Mouse (Mus musculus) small intestine, adult 2 months (tissue): Measurements from ENCODE around the gene Tube1. TPM values are rescaled to one million over a fixed set of nuclear protein-coding genes. Genes with fewer than 3 reads are reported as not detected.
"Not testable (repeated sequence)": the region's sequence is repeated elsewhere in the genome, so short reads cannot be mapped to it uniquely, and the experiment has no call there.

ENCODE experiments used
- H3K27ac ChIP-seq: fragments of 200-500 bp; 2 replicates; pipeline ENCODE4 v1.5.1; 2012; ENCODE audit warnings: low read depth, low read length, control low read depth, inconsistent platforms; ENCODE audit not compliant: insufficient read depth
- H3K27me3 ChIP-seq: fragments of 200-500 bp; 2 replicates; pipeline ENCODE4 v1.6.1; 2012; ENCODE audit warnings: mild to moderate bottlenecking, moderate library complexity, low read length, inconsistent platforms; ENCODE audit not compliant: control insufficient read depth, insufficient read depth
- H3K36me3 ChIP-seq: fragments of 200-500 bp; 2 replicates; pipeline ENCODE4 v1.6.1; 2012; ENCODE audit warnings: mild to moderate bottlenecking, low read length, control low read depth, inconsistent platforms; ENCODE audit not compliant: control insufficient read depth, insufficient read depth
- H3K4me1 ChIP-seq: fragments of 200-500 bp; 2 replicates; pipeline ENCODE4 v1.6.1; 2012; ENCODE audit warnings: low read length, inconsistent platforms, mixed read lengths; ENCODE audit not compliant: control insufficient read depth, insufficient read depth, insufficient read length
- H3K4me3 ChIP-seq: fragments of 200-500 bp; 2 replicates; pipeline ENCODE4 v1.5.1; 2012; ENCODE audit warnings: low read depth, mild to moderate bottlenecking, control low read depth, inconsistent platforms, low read length, moderate library complexity
- CTCF ChIP-seq: fragments of 200-500 bp; IDR thresholded peaks from 2 replicates; pipeline ENCODE4 v1.5.1; 2012; ENCODE audit warnings: low read depth, mild to moderate bottlenecking, control low read depth, inconsistent platforms, low read length, moderate library complexity, mixed read lengths; ENCODE audit not compliant: insufficient replicate concordance, insufficient read length; ENCODE audit errors: extremely low read depth
- POLR2A ChIP-seq: fragments of 200-500 bp; IDR thresholded peaks from 2 replicates; pipeline ENCODE4 v1.6.1; 2012; ENCODE audit warnings: low read depth, mild to moderate bottlenecking, control low read depth, inconsistent platforms, low read length, moderate library complexity
- WGBS: fragments of 180-500 bp; shearing (Covaris S2); methylation state at CpG from one replicate; pipeline ENCODE4 v1.1.7; 2018; 5-methylcytosine and 5-hydroxymethylcytosine counted together
- polyA plus RNA-seq: library from polyadenylated mRNA; depleted of rRNA; stranded (reverse); fragments of >200 nt; gene quantifications from 2 replicates; pipeline ENCODE4 v1.2.3, GENCODE M21; 2012; rRNA removed

Tube1 gene
- polyA plus RNA-seq, 1 experiment = 1.6 TPM

DNA sequence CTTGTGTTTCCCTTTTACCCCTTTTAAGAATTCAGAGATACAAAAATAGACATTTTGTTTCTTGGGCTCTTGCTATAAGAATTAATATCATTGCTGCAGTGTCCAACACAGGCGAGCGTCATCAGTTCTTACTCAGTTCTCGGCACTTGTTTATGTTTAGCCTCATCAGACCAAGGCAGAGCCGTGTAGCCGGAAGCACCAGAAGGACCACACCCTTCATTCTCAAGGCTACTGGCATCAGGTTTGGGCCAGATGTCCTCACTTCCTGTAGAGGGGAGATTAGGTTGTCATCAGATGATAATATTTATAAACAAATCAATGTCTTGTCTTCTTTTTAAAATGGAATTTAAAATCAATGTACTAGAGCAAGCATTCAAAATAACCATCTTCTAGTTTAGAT is 43.2 kb downstream of the Tube1 start:
- no peaks in the 10 kb centered on the region for H3K27me3 ChIP-seq
- no peak overlapping the region for H3K27ac ChIP-seq
- H3K36me3 ChIP-seq = no peaks in the 10 kb centered on the region
- H3K4me1 ChIP-seq = peaks cover 3% of the 10 kb centered on the region; the same call in 1 of the 2 replicates
- no peak for TF ChIP-seq CTCF
- no peak for TF ChIP-seq POLR2A
- 71% methylated on average over 5 of the region's 5 CpGs for WGBS
- no peak overlapping the region for H3K4me3 ChIP-seq

DNA sequence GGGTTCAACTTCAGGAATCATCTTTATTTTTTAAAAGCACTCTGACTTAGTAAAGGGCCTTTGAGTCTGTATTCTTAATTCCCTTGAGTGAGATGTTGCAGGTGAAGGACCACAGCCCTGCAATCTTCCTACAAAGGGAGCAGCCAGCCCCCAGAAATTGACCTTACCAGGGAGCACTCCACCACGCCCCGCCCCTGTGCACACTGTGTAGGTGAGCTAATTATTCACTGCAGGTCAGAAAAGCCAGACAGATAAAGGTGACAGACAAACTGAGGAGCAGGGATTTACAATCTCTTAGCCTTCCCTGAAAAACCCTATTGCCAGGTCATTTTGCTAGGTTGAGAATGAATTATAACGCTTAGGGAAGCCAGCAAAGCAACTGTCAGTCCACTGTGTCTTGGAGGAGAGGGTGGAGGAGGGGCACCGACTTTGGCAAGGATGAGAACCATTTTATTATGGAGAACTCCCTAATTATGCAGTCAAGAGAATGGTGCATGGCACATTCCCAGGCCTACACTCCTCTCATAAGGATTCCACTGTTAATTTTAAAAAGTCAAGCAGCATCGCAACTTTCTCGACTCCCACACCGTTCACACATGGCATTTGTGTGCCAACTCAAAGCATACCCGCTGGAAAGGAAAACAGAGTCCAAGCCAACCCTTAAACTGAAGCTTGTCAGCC is 51.2 kb downstream of the Tube1 start:
- 62% methylated on average over 8 of the region's 8 CpGs for WGBS
- Histone ChIP-seq H3K27ac (no peak overlapping the region), H3K27me3 (no peaks in the 10 kb centered on the region), H3K4me3 (no peak overlapping the region), H3K4me1 (no peaks in the 10 kb centered on the region), H3K36me3 (no peaks in the 10 kb centered on the region)
- no peak for TF ChIP-seq CTCF
- TF ChIP-seq POLR2A = no peak

DNA sequence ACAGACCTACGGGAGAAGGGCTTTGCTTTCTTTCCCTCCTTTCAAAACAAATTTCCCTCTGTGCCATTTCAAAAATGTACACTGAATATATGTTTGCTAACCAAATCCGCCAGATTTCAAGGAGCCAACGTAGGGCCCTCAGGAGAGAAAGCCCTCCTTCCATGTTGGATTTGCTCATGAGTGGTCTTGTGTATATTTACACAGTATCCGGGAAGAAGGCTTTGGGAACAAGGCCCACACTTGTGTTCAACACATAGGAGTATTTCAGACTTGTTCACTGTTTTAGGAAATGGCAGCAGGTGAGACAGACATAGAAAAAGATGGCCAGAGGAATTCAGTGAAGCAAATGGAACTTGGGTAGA is 51.8 kb downstream of the Tube1 start:
- no peak for TF ChIP-seq CTCF
- no peak for TF ChIP-seq POLR2A
- 86% methylated on average over 4 of the region's 4 CpGs for WGBS
- H3K4me3 ChIP-seq = no peak overlapping the region
- H3K27me3 ChIP-seq = no peaks in the 10 kb centered on the region
- H3K27ac ChIP-seq = no peak overlapping the region
- no peaks in the 10 kb centered on the region for H3K36me3 ChIP-seq
- no peaks in the 10 kb centered on the region for H3K4me1 ChIP-seq

DNA sequence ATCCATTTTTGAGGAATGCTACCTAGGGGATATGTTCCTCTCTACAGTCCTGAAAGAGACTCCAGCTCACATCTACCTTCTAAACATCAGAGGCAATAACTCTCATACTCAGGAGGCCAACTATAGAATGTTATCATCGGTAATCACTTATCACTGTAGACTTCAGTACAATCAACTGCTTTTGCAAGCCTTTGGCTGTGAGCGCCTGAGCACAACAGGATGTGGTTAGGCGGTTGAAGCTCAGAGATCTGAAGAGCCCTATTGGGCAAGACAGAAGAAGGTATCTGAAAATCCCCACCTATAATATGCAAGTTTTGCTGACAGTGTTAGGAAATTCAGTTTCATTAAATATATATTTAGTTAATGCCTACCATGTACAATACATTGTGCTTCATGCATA is 58.9 kb downstream of the Tube1 start:
- WGBS = 75% methylated on average over 3 of the region's 3 CpGs
- TF ChIP-seq CTCF (no peak), POLR2A (no peak)
- H3K27ac ChIP-seq = no peak overlapping the region
- no peaks in the 10 kb centered on the region for H3K36me3 ChIP-seq
- H3K4me3 ChIP-seq = no peak overlapping the region
- no peaks in the 10 kb centered on the region for H3K4me1 ChIP-seq
- no peaks in the 10 kb centered on the region for H3K27me3 ChIP-seq

DNA sequence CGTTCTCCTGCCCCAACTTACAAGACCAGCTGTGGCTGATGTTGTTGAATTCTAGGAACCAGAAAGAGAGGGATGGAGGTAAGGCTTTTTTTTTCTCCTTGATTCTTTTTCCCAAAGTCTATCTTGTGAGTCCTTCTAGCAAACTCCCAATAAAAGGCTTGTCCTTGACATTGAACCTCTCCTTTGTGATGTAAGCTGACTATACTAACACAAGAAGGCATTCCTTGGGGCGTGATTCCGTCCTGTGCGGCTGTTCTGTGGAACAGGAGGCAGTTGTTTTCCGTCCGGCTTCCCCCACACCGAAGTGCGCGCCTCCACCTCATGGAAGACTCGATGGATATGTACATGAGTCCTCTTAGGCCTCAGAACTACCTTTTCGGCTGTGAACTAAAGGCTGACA is 64.4 kb downstream of the Tube1 start:
- WGBS = 92% methylated on average over 11 of the region's 11 CpGs
- not testable (repeated sequence) for H3K4me3 ChIP-seq, H3K36me3 ChIP-seq, H3K4me1 ChIP-seq, H3K27me3 ChIP-seq, H3K27ac ChIP-seq

Other genes with a start within 250 kb of the Tube1 start
- 5.4 and 8.9 TPM in 2 replicates for gene Lama4, start 168.5 kb upstream of the Tube1 start, polyA plus RNA-seq
- 0.46 TPM in 1 of 2 replicates, not detected in the other for gene Fam229b, start 62 bp upstream of the Tube1 start, polyA plus RNA-seq
- gene Ccn6, start 29.8 kb downstream of the Tube1 start, polyA plus RNA-seq = 0.08 TPM in 1 of 2 replicates, not detected in the other
- gene Fyn, start 234.9 kb downstream of the Tube1 start, polyA plus RNA-seq = 4.6 and 7.3 TPM in 2 replicates